Mouse (Mus musculus) brain, adult 2 months (tissue): ENCODE measurements around the gene Paf1.

ENCODE experiments used
- DNase-seq: peaks from one replicate; pipeline ENCODE4 v3.0.0; 2011; ENCODE audit warnings: low read depth, low spot score

The Paf1 gene

GRCm38 (mm10) chr7:28392429-28393271 lies at the start of gene Paf1, which contains the start of gene Med29:
Gene Paf1 (plus strand): TSS chr7:28392951.
Gene Med29 (minus strand): TSS chr7:28392708.
- DNase-seq = peak; percentile 100

- peak; percentile 86 for DNase-seq
These were observed 48.1 kb upstream of the Paf1 start for GRCm38 (mm10) chr7:28344637-28345036.

GRCm38 (mm10) chr7:28347746-28348145 lies 45.0 kb upstream of the Paf1 start:
- DNase-seq = no peak

GRCm38 (mm10) chr7:28348601-28349000 lies 44.1 kb upstream of the Paf1 start:
- no peak for DNase-seq

- peak; percentile 99 for DNase-seq
These were observed 42.4 kb upstream of the Paf1 start, which contains the start of gene Rps16 for GRCm38 (mm10) chr7:28350155-28350883. Gene Rps16 (plus strand): TSS chr7:28350652.

- no peak for DNase-seq
These were observed 41.0 kb upstream of the Paf1 start for GRCm38 (mm10) chr7:28351676-28352191.

- DNase-seq = no peak
These were observed 39.5 kb upstream of the Paf1 start for GRCm38 (mm10) chr7:28353267-28353666.

GRCm38 (mm10) chr7:28354113-28354581 lies 38.6 kb upstream of the Paf1 start:
- no peak for DNase-seq

- no peak for DNase-seq
These were observed 38.2 kb upstream of the Paf1 start for GRCm38 (mm10) chr7:28354596-28354995.

- DNase-seq = no peak
These were observed 37.5 kb upstream of the Paf1 start for GRCm38 (mm10) chr7:28355221-28355620.

- no peak for DNase-seq
These were observed 35.8 kb upstream of the Paf1 start for GRCm38 (mm10) chr7:28356981-28357380.

- no peak for DNase-seq
These were observed 34.8 kb upstream of the Paf1 start for GRCm38 (mm10) chr7:28357984-28358383.

- DNase-seq = no peak
These were observed 34.3 kb upstream of the Paf1 start for GRCm38 (mm10) chr7:28358431-28358830.

GRCm38 (mm10) chr7:28359854-28360253 lies 32.9 kb upstream of the Paf1 start:
- DNase-seq = no peak

- no peak for DNase-seq
These were observed 32.5 kb upstream of the Paf1 start for GRCm38 (mm10) chr7:28360291-28360690.

- DNase-seq = no peak
These were observed 31.0 kb upstream of the Paf1 start for GRCm38 (mm10) chr7:28361647-28362341.

GRCm38 (mm10) chr7:28362441-28363060 lies 30.2 kb upstream of the Paf1 start:
- no peak for DNase-seq

- no peak for DNase-seq
These were observed 25.0 kb upstream of the Paf1 start for GRCm38 (mm10) chr7:28367663-28368275.

- no peak for DNase-seq
These were observed 24.4 kb upstream of the Paf1 start for GRCm38 (mm10) chr7:28368276-28368920.

GRCm38 (mm10) chr7:28370051-28370450 lies 22.7 kb upstream of the Paf1 start:
- DNase-seq = no peak
